Mouse (Mus musculus) limb, embryonic 14.5 days (tissue): ENCODE results near the gene Caly. TPM values are rescaled to one million over a fixed set of nuclear protein-coding genes. Genes with fewer than 3 reads are reported as not detected.

Source experiments
- ATAC-seq: fragments of 200-750 bp; cut with Nextera tagmentation; 2 replicates; pipeline ENCODE4 v1.8.0; 2017; ENCODE audit warnings: low read depth, moderate number of reproducible peaks, moderate TSS enrichment; ENCODE audit not compliant: low FRiP score
- DNase-seq: peaks from one replicate; pipeline ENCODE4 v3.0.0-alpha.2; 2015; ENCODE audit warnings: low spot score
- H3K27ac ChIP-seq: fragments of 300-500 bp; sonication (generic); replicated peaks from 2 replicates; pipeline ENCODE4 v1.5.1; 2014; ENCODE audit warnings: low read depth, mild to moderate bottlenecking, low read length, moderate library complexity, mixed read lengths
- H3K27me3 ChIP-seq: fragments of 300-500 bp; sonication (generic); 2 replicates; pipeline ENCODE4 v1.6.1; 2014; ENCODE audit warnings: low read length, mixed read lengths; ENCODE audit not compliant: control insufficient read depth, insufficient read depth
- H3K36me3 ChIP-seq: fragments of 300-500 bp; sonication (generic); 2 replicates; pipeline ENCODE4 v1.6.1; 2014; ENCODE audit warnings: mild to moderate bottlenecking, low read length, moderate library complexity, mixed read lengths; ENCODE audit not compliant: control insufficient read depth, insufficient read depth
- H3K4me1 ChIP-seq: fragments of 300-500 bp; sonication (generic); 2 replicates; pipeline ENCODE4 v1.6.1; 2014; ENCODE audit warnings: antibody characterized with exemption, low read length, mixed read lengths; ENCODE audit not compliant: control insufficient read depth, insufficient read depth
- H3K4me2 ChIP-seq: fragments of 300-500 bp; sonication (generic); replicated peaks from 2 replicates; pipeline ENCODE4 v1.6.1; 2014; ENCODE audit warnings: low read depth, mild to moderate bottlenecking, low read length, moderate library complexity; ENCODE audit not compliant: severe bottlenecking
- H3K4me3 ChIP-seq: fragments of 300-500 bp; sonication (generic); replicated peaks from 2 replicates; pipeline ENCODE4 v1.5.1; 2014; ENCODE audit warnings: low read length
- H3K9ac ChIP-seq: fragments of 300-500 bp; sonication (generic); 2 replicates; pipeline ENCODE4 v1.6.1; 2014; ENCODE audit warnings: mild to moderate bottlenecking, low read depth, low read length, moderate library complexity; ENCODE audit not compliant: severe bottlenecking
- H3K9me3 ChIP-seq: fragments of 300-500 bp; sonication (generic); 2 replicates; pipeline ENCODE4 v1.6.1; 2016; ENCODE audit warnings: low read length; ENCODE audit not compliant: control insufficient read depth
- POLR2A ChIP-seq: fragments of 200-500 bp; IDR thresholded peaks from 2 replicates; pipeline ENCODE4 v1.8.0; 2012; ENCODE audit warnings: inconsistent platforms, mild to moderate bottlenecking, moderate library complexity, borderline replicate concordance; ENCODE audit not compliant: insufficient read depth, insufficient read length; ENCODE audit errors: extremely low read depth
- WGBS: fragments of 180-500 bp; shearing (Covaris S2); extraction: QIAGEN DNeasy Blood & Tissue Kit; methylation state at CpG from one replicate; pipeline ENCODE4 v1.1.7; 2014; 5-methylcytosine and 5-hydroxymethylcytosine counted together
- polyA plus RNA-seq, 2 experiments: library from polyadenylated mRNA; depleted of rRNA in 1 of 2; stranded (reverse) in 1 of 2; unstranded in 1 of 2; fragments of >200 nt; fragmentation: Nextera tagmentation in 1 of 2; extraction: Ambion mirVana in 1 of 2; gene quantifications; 2 replicates each; pipeline versions ENCODE4 v1.2.1 to v1.2.3; 2012 to 2014

The Caly gene
- polyA plus RNA-seq, 2 experiments, result 0.65 to 0.77 TPM

- peak overlapping the region; percentile 62 for H3K4me2 ChIP-seq
- H3K4me1 ChIP-seq, result peaks cover 14% of the 10 kb centered on the region; the same call in 1 of the 2 replicates
- DNase-seq, result no peak
- ATAC-seq, result no peak
- H3K36me3 ChIP-seq, result peaks cover 39% of the 10 kb centered on the region
- peak overlapping the region; percentile 84 for H3K4me3 ChIP-seq
- H3K27ac ChIP-seq, result no peak overlapping the region
- H3K9ac ChIP-seq, result peak overlapping the region; percentile 89
- TF ChIP-seq POLR2A, result no peak
- H3K9me3 ChIP-seq, result no peaks in the 10 kb centered on the region
- H3K27me3 ChIP-seq, result no peaks in the 10 kb centered on the region
- WGBS, result 14% methylated on average over 7 of the region's 7 CpGs
Observed at GRCm38 (mm10) chr7:140035456-140035855, 46.9 kb downstream of the Caly start.

GRCm38 (mm10) chr7:140033386-140033785 lies 49.0 kb downstream of the Caly start:
- WGBS, result 97% methylated on average over 9 of the region's 9 CpGs
- Histone ChIP-seq H3K4me3 (no peak overlapping the region), H3K36me3 (peaks cover 50% of the 10 kb centered on the region), H3K9ac (no peak overlapping the region), H3K4me2 (no peak overlapping the region), H3K27me3 (no peaks in the 10 kb centered on the region), H3K27ac (no peak overlapping the region), H3K4me1 (peaks cover 14% of the 10 kb centered on the region; the same call in 1 of the 2 replicates), H3K9me3 (no peaks in the 10 kb centered on the region)
- ATAC-seq (no peak), DNase-seq (no peak)
- TF ChIP-seq POLR2A, result no peak

- no peak for TF ChIP-seq POLR2A
- Histone ChIP-seq H3K4me3 (no peak overlapping the region), H3K27me3 (no peaks in the 10 kb centered on the region), H3K9me3 (no peaks in the 10 kb centered on the region), H3K27ac (no peak overlapping the region), H3K4me1 (peaks cover 14% of the 10 kb centered on the region; the same call in 1 of the 2 replicates), H3K9ac (no peak overlapping the region), H3K4me2 (no peak overlapping the region), H3K36me3 (peaks cover 55% of the 10 kb centered on the region)
- 96% methylated on average over 10 of the region's 10 CpGs for WGBS
- DNase-seq (no peak), ATAC-seq (no peak)
Observed at GRCm38 (mm10) chr7:140032366-140032765, 50.0 kb downstream of the Caly start.

- H3K9ac ChIP-seq, result no peak overlapping the region
- ATAC-seq (no peak), DNase-seq (no peak)
- 92% methylated on average over 12 of the region's 12 CpGs for WGBS
- peaks cover 55% of the 10 kb centered on the region for H3K36me3 ChIP-seq
- peaks cover 8% of the 10 kb centered on the region; the same call in 1 of the 2 replicates for H3K4me1 ChIP-seq
- no peaks in the 10 kb centered on the region for H3K9me3 ChIP-seq
- no peaks in the 10 kb centered on the region for H3K27me3 ChIP-seq
- H3K27ac ChIP-seq, result no peak overlapping the region
- H3K4me3 ChIP-seq, result no peak overlapping the region
- no peak for TF ChIP-seq POLR2A
- H3K4me2 ChIP-seq, result no peak overlapping the region
Observed at GRCm38 (mm10) chr7:140031771-140032170, 50.6 kb downstream of the Caly start.

Other genes starting within 250 kb of the Caly start
- 0.16 and 0.19 TPM in 2 replicates for gene Adgra1, start 248.4 kb downstream of the Caly start, polyA plus RNA-seq (2012; rRNA removed)
- gene Adgra1, start 248.4 kb downstream of the Caly start, polyA plus RNA-seq (2014; fragmentation: Nextera tagmentation; extraction: Ambion mirVana), result 0.40 and 0.57 TPM in 2 replicates
- gene Kndc1, start 187.9 kb downstream of the Caly start, polyA plus RNA-seq (2012; rRNA removed), result 0.35 and 0.45 TPM in 2 replicates
- gene Kndc1, start 187.9 kb downstream of the Caly start, polyA plus RNA-seq (2014; fragmentation: Nextera tagmentation; extraction: Ambion mirVana), result 0.10 and 0.22 TPM in 2 replicates
- gene Utf1, start 138.8 kb downstream of the Caly start, polyA plus RNA-seq (2012; rRNA removed), result 0.10 and 0.11 TPM in 2 replicates
- gene Utf1, start 138.8 kb downstream of the Caly start, polyA plus RNA-seq (2014; fragmentation: Nextera tagmentation; extraction: Ambion mirVana), result 0.15 TPM in 1 of 2 replicates, not detected in the other
- 0.08 and 0.40 TPM in 2 replicates for gene 6430531B16Rik, start 103.8 kb downstream of the Caly start, polyA plus RNA-seq (2012; rRNA removed)
- 0.75 TPM in 1 of 2 replicates, not detected in the other for gene 6430531B16Rik, start 103.8 kb downstream of the Caly start, polyA plus RNA-seq (2014; fragmentation: Nextera tagmentation; extraction: Ambion mirVana)
- gene Adam8, start 90.0 kb downstream of the Caly start, polyA plus RNA-seq (2012; rRNA removed), result 8.8 and 9.5 TPM in 2 replicates
- 1.8 and 2.2 TPM in 2 replicates for gene Adam8, start 90.0 kb downstream of the Caly start, polyA plus RNA-seq (2014; fragmentation: Nextera tagmentation; extraction: Ambion mirVana)
- 58.3 and 75.1 TPM in 2 replicates for gene Zfp511, start 46.2 kb downstream of the Caly start, polyA plus RNA-seq (2012; rRNA removed)
- gene Zfp511, start 46.2 kb downstream of the Caly start, polyA plus RNA-seq (2014; fragmentation: Nextera tagmentation; extraction: Ambion mirVana), result 37.2 and 41.1 TPM in 2 replicates
- gene Tubgcp2, start 45.9 kb downstream of the Caly start, polyA plus RNA-seq (2012; rRNA removed), result 69.1 and 76.7 TPM in 2 replicates
- 58.8 and 66.2 TPM in 2 replicates for gene Tubgcp2, start 45.9 kb downstream of the Caly start, polyA plus RNA-seq (2014; fragmentation: Nextera tagmentation; extraction: Ambion mirVana)
- not detected in 2 replicates for gene Msx3, start 33.5 kb downstream of the Caly start, polyA plus RNA-seq (2012; rRNA removed)
- not detected in 2 replicates for gene Msx3, start 33.5 kb downstream of the Caly start, polyA plus RNA-seq (2014; fragmentation: Nextera tagmentation; extraction: Ambion mirVana)
- gene Prap1, start 10.8 kb upstream of the Caly start, polyA plus RNA-seq (2012; rRNA removed), result 0.80 and 13.6 TPM in 2 replicates
- 0.33 TPM in 1 of 2 replicates, not detected in the other for gene Prap1, start 10.8 kb upstream of the Caly start, polyA plus RNA-seq (2014; fragmentation: Nextera tagmentation; extraction: Ambion mirVana)
- 30.3 TPM in 2 replicates for gene Fuom, start 19.9 kb upstream of the Caly start, polyA plus RNA-seq (2012; rRNA removed)
- gene Fuom, start 19.9 kb upstream of the Caly start, polyA plus RNA-seq (2014; fragmentation: Nextera tagmentation; extraction: Ambion mirVana), result 28.3 and 28.8 TPM in 2 replicates
- 12.6 and 13.5 TPM in 2 replicates for gene Paox, start 33.3 kb upstream of the Caly start, polyA plus RNA-seq (2012; rRNA removed)
- 17.8 and 19.4 TPM in 2 replicates for gene Paox, start 33.3 kb upstream of the Caly start, polyA plus RNA-seq (2014; fragmentation: Nextera tagmentation; extraction: Ambion mirVana)
- 78.1 and 127 TPM in 2 replicates for gene Echs1, start 33.9 kb upstream of the Caly start, polyA plus RNA-seq (2012; rRNA removed)
- gene Echs1, start 33.9 kb upstream of the Caly start, polyA plus RNA-seq (2014; fragmentation: Nextera tagmentation; extraction: Ambion mirVana), result 153 and 159 TPM in 2 replicates
- gene Mtg1, start 55.0 kb upstream of the Caly start, polyA plus RNA-seq (2012; rRNA removed), result 26.5 and 28.8 TPM in 2 replicates
- gene Mtg1, start 55.0 kb upstream of the Caly start, polyA plus RNA-seq (2014; fragmentation: Nextera tagmentation; extraction: Ambion mirVana), result 22.9 and 28.4 TPM in 2 replicates
- 0.20 and 0.24 TPM in 2 replicates for gene Sprn, start 72.3 kb upstream of the Caly start, polyA plus RNA-seq (2012; rRNA removed)
- 0.14 and 0.26 TPM in 2 replicates for gene Sprn, start 72.3 kb upstream of the Caly start, polyA plus RNA-seq (2014; fragmentation: Nextera tagmentation; extraction: Ambion mirVana)
- gene Olfr522, start 82.2 kb upstream of the Caly start, polyA plus RNA-seq (2012; rRNA removed), result not detected in 2 replicates
- gene Olfr522, start 82.2 kb upstream of the Caly start, polyA plus RNA-seq (2014; fragmentation: Nextera tagmentation; extraction: Ambion mirVana), result not detected in 2 replicates
- not detected in 2 replicates for gene Olfr523, start 90.7 kb upstream of the Caly start, polyA plus RNA-seq (2012; rRNA removed)
- gene Olfr523, start 90.7 kb upstream of the Caly start, polyA plus RNA-seq (2014; fragmentation: Nextera tagmentation; extraction: Ambion mirVana), result not detected in 2 replicates
- not detected in 2 replicates for gene Olfr524, start 123.4 kb upstream of the Caly start, polyA plus RNA-seq (2012; rRNA removed)
- gene Olfr524, start 123.4 kb upstream of the Caly start, polyA plus RNA-seq (2014; fragmentation: Nextera tagmentation; extraction: Ambion mirVana), result not detected in 2 replicates
- gene Cd163l1, start 135.7 kb upstream of the Caly start, polyA plus RNA-seq (2012; rRNA removed), result 0.04 and 0.05 TPM in 2 replicates
- 0.11 TPM in 2 replicates for gene Cd163l1, start 135.7 kb upstream of the Caly start, polyA plus RNA-seq (2014; fragmentation: Nextera tagmentation; extraction: Ambion mirVana)
- 0.01 and 0.03 TPM in 2 replicates for gene 5830411N06Rik, start 164.7 kb upstream of the Caly start, polyA plus RNA-seq (2012; rRNA removed)
- not detected in 2 replicates for gene 5830411N06Rik, start 164.7 kb upstream of the Caly start, polyA plus RNA-seq (2014; fragmentation: Nextera tagmentation; extraction: Ambion mirVana)
- gene Olfr525, start 238.3 kb upstream of the Caly start, polyA plus RNA-seq (2012; rRNA removed), result not detected in 2 replicates
- not detected in 2 replicates for gene Olfr525, start 238.3 kb upstream of the Caly start, polyA plus RNA-seq (2014; fragmentation: Nextera tagmentation; extraction: Ambion mirVana)